Mouse (Mus musculus): ENCODE data around the gene Alb.

GRCm38 (mm10) chr5:90458727-90459126, 2.0 kb upstream of the Alb start:
- TF ChIP-seq CTCF (IDR thresholded peaks at IDR 0.05; ENCODE audit: low read depth) (no peak), EP300 (IDR thresholded peaks at IDR 0.05; ENCODE audit: low read depth) (no peak)

Data from liver, postnatal 0 days (tissue).